Mouse (Mus musculus) liver, postnatal 0 days (tissue): ENCODE measurements around the gene Tspan18. TPM values are rescaled to one million over a fixed set of nuclear protein-coding genes. Genes with fewer than 3 reads are reported as not detected.

Experiments
- ATAC-seq: fragments of 200-750 bp; cut with Nextera tagmentation; 2 replicates; pipeline ENCODE4 v1.8.0; 2017; ENCODE audit warnings: mild to moderate bottlenecking, moderate library complexity
- DNase-seq: peaks from one replicate; pipeline ENCODE4 v3.0.0-alpha.2; 2016
- H3K27ac ChIP-seq: fragments of 300-500 bp; sonication (generic); 2 replicates; pipeline ENCODE4 v1.5.1; 2014; ENCODE audit warnings: antibody characterized with exemption, moderate library complexity, mild to moderate bottlenecking, low read depth
- H3K27me3 ChIP-seq: fragments of 300-500 bp; sonication (generic); 2 replicates; pipeline ENCODE4 v1.6.1; 2014; ENCODE audit warnings: low read length, control low read depth, mixed read lengths; ENCODE audit not compliant: insufficient read depth
- H3K36me3 ChIP-seq: fragments of 300-500 bp; sonication (generic); replicated peaks from 2 replicates; pipeline ENCODE4 v1.6.1; 2014; ENCODE audit warnings: mild to moderate bottlenecking, control low read depth, low read length, moderate library complexity, mixed read lengths; ENCODE audit not compliant: insufficient read depth
- H3K4me1 ChIP-seq: fragments of 300-500 bp; sonication (generic); 2 replicates; pipeline ENCODE4 v1.6.1; 2014; ENCODE audit warnings: antibody characterized with exemption, mild to moderate bottlenecking, control low read depth; ENCODE audit not compliant: insufficient read depth
- H3K4me2 ChIP-seq: fragments of 300-500 bp; sonication (generic); 2 replicates; pipeline ENCODE4 v1.6.1; 2014; ENCODE audit warnings: low read depth, mild to moderate bottlenecking, low read length, moderate library complexity, mixed read lengths
- H3K4me3 ChIP-seq: fragments of 300-500 bp; sonication (generic); 2 replicates; pipeline ENCODE4 v1.5.1; 2014; ENCODE audit warnings: low read depth, low read length
- H3K9ac ChIP-seq: fragments of 300-500 bp; sonication (generic); replicated peaks from 2 replicates; pipeline ENCODE4 v1.6.1; 2014; ENCODE audit warnings: mild to moderate bottlenecking, moderate library complexity
- H3K9me3 ChIP-seq: fragments of 300-500 bp; sonication (generic); 2 replicates; pipeline ENCODE4 v1.6.1; 2016; ENCODE audit warnings: mild to moderate bottlenecking, control low read depth, low read length, mixed read lengths
- CTCF ChIP-seq: sonication (generic); IDR thresholded peaks from 2 replicates; pipeline ENCODE4 v1.5.1; 2016; ENCODE audit warnings: antibody characterized with exemption, low read depth
- EP300 ChIP-seq: IDR thresholded peaks from 2 replicates; pipeline ENCODE4 v1.6.1; 2016; ENCODE audit warnings: antibody characterized with exemption, low read depth, mild to moderate bottlenecking
- WGBS: fragments of 180-500 bp; shearing (Covaris S2); extraction: QIAGEN DNeasy Blood & Tissue Kit; methylation state at CpG from one replicate; pipeline ENCODE4 v1.1.7; 2014; ENCODE audit not compliant: insufficient replicate concordance; 5-methylcytosine and 5-hydroxymethylcytosine counted together
- polyA plus RNA-seq: library from polyadenylated mRNA; unstranded; fragments of >200 nt; fragmentation: Nextera tagmentation; extraction: Ambion mirVana; gene quantifications from 2 replicates; pipeline ENCODE4 v1.2.1, GENCODE M21; 2015

Tspan18 gene
- polyA plus RNA-seq, 1 experiment from 2014 or later: 2.6 TPM

DNA sequence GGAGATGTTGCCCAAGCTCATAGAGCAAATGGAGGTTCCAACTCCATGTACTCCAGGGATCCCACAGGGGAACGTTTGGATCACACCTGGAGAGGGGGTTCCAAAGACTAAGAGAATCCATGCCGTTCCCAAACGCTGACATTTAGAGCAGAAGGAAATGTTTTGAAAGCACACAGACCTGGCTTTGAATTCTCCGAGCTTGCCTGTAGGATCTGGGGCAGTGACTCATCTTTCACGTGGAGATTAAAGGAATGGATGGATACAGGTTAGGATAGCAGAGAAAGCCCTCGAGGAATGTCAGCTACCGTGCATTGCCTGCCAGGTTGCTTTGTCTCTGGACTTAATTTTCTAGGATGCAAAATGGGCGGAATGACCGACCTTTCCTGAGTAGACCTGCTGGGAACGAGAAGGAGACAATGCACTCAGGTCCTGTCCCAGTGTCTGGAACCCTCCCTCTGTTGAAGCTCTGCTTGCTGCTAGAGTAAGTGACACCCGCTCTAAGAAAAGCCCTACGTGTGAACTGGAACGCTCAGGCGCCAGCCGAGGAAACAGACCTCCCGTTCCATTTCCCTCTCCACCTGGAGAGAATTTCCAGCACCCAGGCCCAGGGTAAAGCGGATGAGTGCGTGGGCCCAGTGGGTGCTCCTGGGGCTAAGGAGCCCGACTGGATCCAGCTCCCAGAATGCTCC lies 164.0 kb downstream of the Tspan18 start:
- no peak for ATAC-seq
- Histone ChIP-seq H3K27me3 (no peaks in the 10 kb centered on the region), H3K4me3 (no peak overlapping the region), H3K36me3 (no peaks in the 10 kb centered on the region), H3K4me2 (no peak overlapping the region), H3K4me1 (peaks cover 4% of the 10 kb centered on the region; the same call in 1 of the 2 replicates), H3K9ac (no peak overlapping the region), H3K9me3 (no peaks in the 10 kb centered on the region), H3K27ac (no peak overlapping the region)
- TF ChIP-seq CTCF (no peak), EP300 (no peak)
- DNase-seq: no peak
- WGBS: 67% methylated on average over 19 of the region's 19 CpGs

DNA sequence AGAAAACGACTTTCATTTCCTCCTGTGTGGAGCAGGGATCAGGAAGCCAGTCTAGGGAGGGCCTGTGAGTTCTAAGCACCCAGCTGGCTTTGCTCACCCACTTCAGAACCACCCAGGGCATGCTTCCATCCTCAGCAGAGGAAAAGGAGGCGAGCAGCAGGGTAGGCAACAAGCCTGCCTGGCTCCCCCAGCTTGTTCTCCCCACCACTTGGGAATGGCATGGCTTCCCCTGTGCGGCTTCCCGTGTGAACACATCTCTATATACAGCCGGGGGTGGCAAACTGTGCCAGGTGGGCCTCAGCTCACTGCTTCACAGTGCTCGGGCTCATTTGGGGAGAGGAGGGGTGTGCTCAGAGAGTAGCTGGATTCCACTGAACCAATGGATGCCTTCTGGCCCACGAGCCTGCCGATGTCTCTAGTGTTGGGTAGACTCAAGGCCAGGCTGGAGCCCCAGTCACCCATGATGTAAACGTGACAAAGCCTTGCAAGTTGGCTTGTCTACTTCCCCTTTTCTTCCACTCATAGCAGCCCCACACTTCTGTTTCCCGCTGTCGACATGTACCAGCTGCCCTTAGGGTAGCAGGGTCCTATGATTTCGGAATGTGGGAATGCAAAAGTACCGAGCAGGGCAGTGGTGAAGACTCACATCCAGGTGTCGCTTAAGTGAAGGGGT lies 167.4 kb downstream of the Tspan18 start:
- 54% methylated on average over 14 of the region's 14 CpGs for WGBS
- TF ChIP-seq EP300 (no peak), CTCF (no peak)
- H3K27me3 ChIP-seq: no peaks in the 10 kb centered on the region
- H3K9ac ChIP-seq: no peak overlapping the region
- H3K4me1 ChIP-seq: peaks cover 11% of the 10 kb centered on the region
- no peak overlapping the region for H3K4me2 ChIP-seq
- H3K9me3 ChIP-seq: no peaks in the 10 kb centered on the region
- no peak overlapping the region for H3K27ac ChIP-seq
- H3K36me3 ChIP-seq: no peaks in the 10 kb centered on the region
- no peak overlapping the region for H3K4me3 ChIP-seq
- ATAC-seq (no peak; the same call in 1 of the 2 replicates), DNase-seq (no peak)

DNA sequence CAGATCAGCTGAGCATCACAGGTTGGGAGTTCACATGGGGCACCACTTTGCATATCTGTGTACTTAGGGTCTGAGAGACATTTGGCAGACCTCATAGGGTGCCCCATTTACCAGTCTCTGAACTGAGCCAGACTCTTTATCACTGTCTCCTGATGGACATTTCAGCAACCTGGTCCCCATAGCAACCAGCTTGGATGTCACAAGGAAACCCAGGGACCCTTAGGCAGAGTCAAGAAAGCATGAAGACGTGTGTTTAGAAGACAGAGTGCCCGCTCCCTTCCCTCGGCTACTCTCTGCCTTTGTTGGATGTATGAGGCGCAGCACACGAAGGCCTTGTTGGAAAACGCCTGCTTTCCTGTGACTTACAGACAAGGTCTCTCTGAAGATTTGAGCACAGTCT lies 168.0 kb downstream of the Tspan18 start:
- H3K4me1 ChIP-seq: peaks cover 16% of the 10 kb centered on the region
- DNase-seq (no peak), ATAC-seq (no peak)
- WGBS: 69% methylated on average over 6 of the region's 6 CpGs
- no peaks in the 10 kb centered on the region for H3K27me3 ChIP-seq
- no peaks in the 10 kb centered on the region for H3K36me3 ChIP-seq
- no peak overlapping the region for H3K9ac ChIP-seq
- no peak for TF ChIP-seq EP300
- no peak for TF ChIP-seq CTCF
- H3K4me2 ChIP-seq: no peak overlapping the region
- H3K4me3 ChIP-seq: no peak overlapping the region
- no peak overlapping the region for H3K27ac ChIP-seq
- H3K9me3 ChIP-seq: no peaks in the 10 kb centered on the region

DNA sequence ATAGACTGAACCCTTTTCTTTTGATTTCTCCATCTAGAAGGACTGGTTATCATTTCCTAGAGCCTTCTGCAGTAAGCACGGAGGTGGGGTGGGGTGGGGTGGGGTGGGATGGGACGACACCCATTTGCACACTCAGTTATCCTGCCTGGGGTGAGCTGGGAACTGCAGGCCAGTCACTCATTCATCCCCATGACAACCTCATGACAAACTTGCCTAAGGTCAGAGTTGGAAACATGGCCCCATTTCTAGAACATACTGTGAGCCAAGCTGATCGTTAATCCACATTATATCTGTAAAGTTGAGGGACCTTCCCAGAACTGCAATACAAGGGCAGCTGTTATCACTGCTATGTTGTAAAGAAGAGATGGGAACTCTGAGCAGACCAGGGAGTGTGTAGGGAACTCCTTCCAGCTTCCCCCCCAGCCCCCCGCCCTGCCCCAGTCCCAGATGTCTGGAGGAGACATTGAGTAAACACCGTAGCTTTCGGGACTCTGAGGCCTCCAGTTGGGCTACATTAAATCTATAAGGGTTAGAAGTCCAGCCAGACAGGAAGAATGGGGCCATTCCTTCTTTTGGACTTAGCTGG lies 170.5 kb downstream of the Tspan18 start:
- 69% methylated on average over 6 of the region's 6 CpGs for whole genome bisulfite sequencing
- Histone ChIP-seq H3K4me2 (no peak overlapping the region), H3K9me3 (no peaks in the 10 kb centered on the region), H3K27me3 (peaks cover 3% of the 10 kb centered on the region; the same call in 1 of the 2 replicates), H3K36me3 (no peaks in the 10 kb centered on the region), H3K4me1 (peaks cover 16% of the 10 kb centered on the region), H3K27ac (no peak overlapping the region; the same call in 1 of the 2 replicates), H3K4me3 (no peak overlapping the region), H3K9ac (no peak overlapping the region)
- DNase-seq (no peak), ATAC-seq (no peak)
- no peak for TF ChIP-seq CTCF
- no peak for TF ChIP-seq EP300

DNA sequence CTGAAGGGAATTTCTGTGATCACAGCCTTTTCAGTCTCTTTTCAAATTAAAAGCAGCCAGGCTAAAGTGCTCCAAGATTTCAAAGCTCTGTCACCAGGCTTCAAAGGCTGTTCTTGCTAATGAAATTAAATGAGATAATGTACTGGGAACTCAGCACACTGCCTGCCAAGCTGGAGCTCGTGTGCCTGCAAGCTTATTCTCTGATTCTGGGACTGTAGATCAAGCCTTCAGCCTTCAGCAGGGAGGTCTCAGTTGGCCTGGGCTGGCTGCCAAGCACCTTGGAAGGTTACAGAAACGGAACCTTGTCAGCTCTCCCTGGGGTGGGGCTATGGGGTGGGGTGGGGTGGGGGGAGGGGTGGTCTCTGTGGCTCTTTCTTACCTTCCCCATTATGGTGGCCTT lies 171.0 kb downstream of the Tspan18 start:
- DNase-seq: peak; percentile 42
- no peaks in the 10 kb centered on the region for H3K36me3 ChIP-seq
- H3K9ac ChIP-seq: no peak overlapping the region
- peak overlapping the region; percentile 61; the same call in 1 of the 2 replicates for H3K27ac ChIP-seq
- no peak for TF ChIP-seq CTCF
- TF ChIP-seq EP300: no peak
- WGBS: 16% methylated on average over 2 of the region's 2 CpGs
- no peak for ATAC-seq
- H3K4me2 ChIP-seq: no peak overlapping the region
- no peaks in the 10 kb centered on the region for H3K9me3 ChIP-seq
- no peak overlapping the region for H3K4me3 ChIP-seq
- peaks cover 3% of the 10 kb centered on the region; the same call in 1 of the 2 replicates for H3K27me3 ChIP-seq
- peaks cover 16% of the 10 kb centered on the region for H3K4me1 ChIP-seq

DNA sequence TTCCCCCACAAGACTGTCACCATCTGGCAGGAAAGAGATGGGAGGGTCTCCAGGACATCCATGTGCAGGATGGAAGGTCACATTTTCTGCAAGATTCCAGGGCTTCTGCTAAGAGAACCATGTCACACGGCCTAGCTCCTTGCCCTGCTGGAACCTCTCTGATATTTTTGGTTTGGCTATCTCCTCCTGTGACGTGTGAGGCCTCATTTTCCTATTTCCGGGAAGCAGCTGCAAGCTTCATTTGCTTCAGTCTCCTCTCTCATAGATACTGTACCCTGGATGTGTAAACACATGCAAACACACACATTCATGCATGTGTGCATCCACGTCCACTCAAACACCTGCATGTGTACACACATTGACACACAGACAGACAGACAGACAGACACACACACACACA lies 171.5 kb downstream of the Tspan18 start:
- peak overlapping the region; percentile 66 for H3K27ac ChIP-seq
- peak; percentile 26 for DNase-seq
- ATAC-seq: peak; percentile 49
- no peak overlapping the region for H3K9ac ChIP-seq
- peaks cover 3% of the 10 kb centered on the region; the same call in 1 of the 2 replicates for H3K27me3 ChIP-seq
- WGBS: 48% methylated on average over 4 of the region's 4 CpGs
- no peaks in the 10 kb centered on the region for H3K36me3 ChIP-seq
- H3K4me1 ChIP-seq: peaks cover 16% of the 10 kb centered on the region
- no peak overlapping the region for H3K4me3 ChIP-seq
- H3K4me2 ChIP-seq: no peak overlapping the region
- no peak for TF ChIP-seq CTCF
- TF ChIP-seq EP300: no peak
- no peaks in the 10 kb centered on the region for H3K9me3 ChIP-seq
